Mouse (Mus musculus) MEL (cell line): Measurements from ENCODE around the gene Rpgrip1l. TPM values are rescaled to one million over a fixed set of nuclear protein-coding genes. Genes with fewer than 3 reads are reported as not detected.

Source experiments
- DNase-seq: peaks from one replicate; pipeline ENCODE4 v3.0.0; 2011; ENCODE audit warnings: low read depth, low spot score
- H3K27ac ChIP-seq: 2 replicates; pipeline ENCODE4 v1.5.1; 2012; ENCODE audit warnings: low read depth, mild to moderate bottlenecking, control low read depth, low read length, moderate library complexity; ENCODE audit not compliant: control insufficient read depth
- H3K27me3 ChIP-seq, 2 experiments: fragments of 150-350 bp in 1 of 2; sonication (generic) in 1 of 2; 2 replicates each; pipeline ENCODE4 v1.6.1; 2012; ENCODE audit warnings: low read length in 2 of 2, mild to moderate bottlenecking in 2 of 2, improper control_type of control experiment in 1 of 2, moderate library complexity in 1 of 2; ENCODE audit not compliant: insufficient read depth in 2 of 2, control insufficient read depth in 1 of 2
- H3K36me3 ChIP-seq, 2 experiments: 2 replicates each; pipeline ENCODE4 v1.6.1; 2012 to 2014; ENCODE audit warnings: low read length in 2 of 2, improper control_type of control experiment in 1 of 2, inconsistent platforms in 1 of 2, mild to moderate bottlenecking in 1 of 2; ENCODE audit not compliant: insufficient read depth in 2 of 2, control insufficient read depth in 1 of 2
- H3K4me1 ChIP-seq, 2 experiments: fragments of 150-350 bp in 1 of 2; sonication (generic) in 1 of 2; 2 replicates each; pipeline ENCODE4 v1.6.1; 2012; ENCODE audit warnings: low read length in 2 of 2, improper control_type of control experiment in 1 of 2, mild to moderate bottlenecking in 1 of 2; ENCODE audit not compliant: insufficient read depth in 2 of 2, control insufficient read depth in 1 of 2
- H3K4me3 ChIP-seq, 2 experiments: fragments of 150-350 bp in 1 of 2; sonication (generic) in 1 of 2; 2 replicates each; pipeline ENCODE4 v1.5.1; 2012; ENCODE audit warnings: low read depth in 2 of 2, low read length in 2 of 2, mild to moderate bottlenecking in 2 of 2, moderate library complexity in 2 of 2, control low read depth in 1 of 2, improper control_type of control experiment in 1 of 2; ENCODE audit not compliant: control insufficient read depth in 1 of 2, insufficient read depth in 1 of 2
- H3K79me2 ChIP-seq: 2 replicates; pipeline ENCODE4 v1.6.1; 2012; ENCODE audit warnings: mild to moderate bottlenecking, low read length, moderate library complexity; ENCODE audit not compliant: control insufficient read depth, poor library complexity, insufficient read depth
- H3K9ac ChIP-seq: 2 replicates; pipeline ENCODE4 v1.6.1; 2012; ENCODE audit warnings: low read depth, mild to moderate bottlenecking, control low read depth, low read length, moderate library complexity; ENCODE audit not compliant: control insufficient read depth, poor library complexity, severe bottlenecking
- H3K9me3 ChIP-seq: fragments of 150-350 bp; sonication (generic); replicated peaks from 2 replicates; pipeline ENCODE4 v1.6.1; 2012; ENCODE audit warnings: mild to moderate bottlenecking, low read length, improper control_type of control experiment, moderate library complexity; ENCODE audit not compliant: insufficient read depth
- BHLHE40 ChIP-seq: IDR thresholded peaks from 2 replicates; pipeline ENCODE4 v1.6.1; 2012; ENCODE audit warnings: low read depth, mild to moderate bottlenecking, inconsistent platforms, low read length, improper control_type of control experiment, borderline replicate concordance
- CHD1 ChIP-seq: IDR thresholded peaks from 2 replicates; pipeline ENCODE4 v1.6.1; 2012; ENCODE audit warnings: low read depth, mild to moderate bottlenecking, inconsistent platforms, low read length, improper control_type of control experiment
- CTCF ChIP-seq, 3 experiments: IDR thresholded peaks in 2 of 3; conservative IDR thresholded peaks in 1 of 3; 2 replicates each; pipeline ENCODE4 v1.5.1; 2011 to 2012; ENCODE audit warnings: low read length in 3 of 3, low read depth in 2 of 3, mild to moderate bottlenecking in 2 of 3, improper control_type of control experiment in 1 of 3, inconsistent platforms in 1 of 3, mixed read lengths in 1 of 3, moderate library complexity in 1 of 3; ENCODE audit not compliant: control insufficient read depth in 1 of 3, insufficient read depth in 1 of 3, poor library complexity in 1 of 3, severe bottlenecking in 1 of 3
- EP300 ChIP-seq, 2 experiments: IDR thresholded peaks; 2 replicates each; pipeline ENCODE4 v1.6.1; 2011; ENCODE audit warnings: improper control_type of control experiment in 2 of 2, low read length in 2 of 2, low read depth in 1 of 2, mild to moderate bottlenecking in 1 of 2
- GABPA ChIP-seq: IDR thresholded peaks from 2 replicates; pipeline ENCODE4 v1.6.1; 2012; ENCODE audit warnings: low read depth, mild to moderate bottlenecking, inconsistent platforms, low read length, improper control_type of control experiment, moderate library complexity
- GATA1 ChIP-seq: IDR thresholded peaks from 2 replicates; pipeline ENCODE4 v1.6.1; 2011; ENCODE audit warnings: low read depth, low read length, improper control_type of control experiment
- JUND ChIP-seq: IDR thresholded peaks from 2 replicates; pipeline ENCODE4 v1.6.1; 2011; ENCODE audit warnings: low read depth, mild to moderate bottlenecking, improper control_type of control experiment, low read length
- MAX ChIP-seq: IDR thresholded peaks from 2 replicates; pipeline ENCODE4 v1.6.1; 2011; ENCODE audit warnings: low read length, improper control_type of control experiment
- MAZ ChIP-seq: IDR thresholded peaks from 2 replicates; pipeline ENCODE4 v1.6.1; 2012; ENCODE audit warnings: low read depth, mild to moderate bottlenecking, inconsistent platforms, low read length, improper control_type of control experiment
- MYB ChIP-seq: IDR thresholded peaks from 2 replicates; pipeline ENCODE4 v1.6.1; 2011; ENCODE audit warnings: mild to moderate bottlenecking, low read depth, low read length, improper control_type of control experiment
- MYC ChIP-seq: IDR thresholded peaks from 2 replicates; pipeline ENCODE4 v1.6.1; 2011; ENCODE audit warnings: low read depth, mild to moderate bottlenecking, low read length, improper control_type of control experiment, moderate library complexity
- NELFE ChIP-seq: IDR thresholded peaks from 2 replicates; pipeline ENCODE4 v1.6.1; 2011; ENCODE audit warnings: low read depth, low read length, improper control_type of control experiment
- POLR2A ChIP-seq, 2 experiments: IDR thresholded peaks; 2 replicates each; pipeline ENCODE4 v1.6.1; 2011 to 2012; ENCODE audit warnings: low read length in 2 of 2, mild to moderate bottlenecking in 2 of 2, control low read depth in 1 of 2, improper control_type of control experiment in 1 of 2, low read depth in 1 of 2, moderate library complexity in 1 of 2; ENCODE audit not compliant: control insufficient read depth in 1 of 2, insufficient read depth in 1 of 2, poor library complexity in 1 of 2
- POLR2AphosphoS2 ChIP-seq: IDR thresholded peaks from 2 replicates; pipeline ENCODE4 v1.6.1; 2011; ENCODE audit warnings: low read length, improper control_type of control experiment
- POLR2AphosphoS5 ChIP-seq: IDR thresholded peaks from 2 replicates; pipeline ENCODE4 v1.6.1; 2012; ENCODE audit warnings: low read depth, borderline replicate concordance, mild to moderate bottlenecking, inconsistent platforms, low read length, moderate library complexity, mixed read lengths
- RCOR1 ChIP-seq: IDR thresholded peaks from 2 replicates; pipeline ENCODE4 v1.6.1; 2012; ENCODE audit warnings: low read depth, mild to moderate bottlenecking, inconsistent platforms, low read length, improper control_type of control experiment
- SMC3 ChIP-seq: IDR thresholded peaks from 2 replicates; pipeline ENCODE4 v1.6.1; 2011; ENCODE audit warnings: low read depth, low read length, improper control_type of control experiment
- TBP ChIP-seq: IDR thresholded peaks from 2 replicates; pipeline ENCODE4 v1.8.0; 2011; ENCODE audit warnings: low read depth, low read length, improper control_type of control experiment
- UBTF ChIP-seq: IDR thresholded peaks from 2 replicates; pipeline ENCODE4 v1.6.1; 2012; ENCODE audit warnings: low read depth, mild to moderate bottlenecking, inconsistent platforms, low read length, improper control_type of control experiment, moderate library complexity, borderline replicate concordance; ENCODE audit not compliant: insufficient read depth
- USF2 ChIP-seq, 2 experiments: IDR thresholded peaks; 2 replicates each; pipeline ENCODE4 v1.6.1; 2011 to 2012; ENCODE audit warnings: improper control_type of control experiment in 2 of 2, low read length in 2 of 2, borderline replicate concordance in 1 of 2, inconsistent platforms in 1 of 2, low read depth in 1 of 2, mild to moderate bottlenecking in 1 of 2; ENCODE audit not compliant: insufficient read depth in 1 of 2
- ZC3H11A ChIP-seq: IDR thresholded peaks from 2 replicates; pipeline ENCODE4 v1.6.1; 2012; ENCODE audit warnings: low read depth, mild to moderate bottlenecking, inconsistent platforms, low read length, improper control_type of control experiment
- polyA plus RNA-seq, 2 experiments: library from polyadenylated mRNA; stranded (reverse) in 1 of 2; unstranded in 1 of 2; fragments of >175 nt in 1 of 2; fragments of >200 nt in 1 of 2; gene quantifications; 2 replicates each; pipeline versions ENCODE4 v1.2.1 to v1.2.4; 2012; ENCODE audit warnings: low replicate concordance in 2 of 2, low read depth in 1 of 2; ENCODE audit not compliant: insufficient read length in 2 of 2, insufficient read depth in 1 of 2, missing spikeins in 1 of 2
- total RNA-seq: library from RNA; depleted of rRNA; stranded (reverse); fragments of 300-350 nt; gene quantifications from 2 replicates; pipeline ENCODE4 v1.2.3, GENCODE M21; 2012

Gene Rpgrip1l
- total and polyA plus RNA-seq, 3 experiments = 2.9 to 3.9 TPM; not detected in 1

DNA sequence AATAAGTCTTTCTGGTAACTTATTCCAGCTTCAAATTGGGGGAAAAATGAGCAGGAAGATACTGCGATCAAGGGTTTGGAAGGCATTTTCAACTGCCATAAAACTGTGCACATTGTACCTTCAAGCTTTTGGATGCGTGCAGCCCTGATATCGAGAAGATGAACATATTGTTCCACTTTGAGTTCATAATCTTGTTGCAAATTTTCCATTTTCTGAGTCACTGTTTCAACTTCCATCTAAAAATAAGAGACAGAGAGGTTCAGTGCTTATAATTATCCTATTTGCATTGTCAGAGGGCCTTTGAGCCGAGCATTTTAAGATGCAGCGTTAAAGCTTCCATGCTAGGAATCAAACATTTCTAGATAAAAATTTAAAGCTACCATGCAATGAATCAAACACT, 39.6 kb downstream of the Rpgrip1l start:
- Histone ChIP-seq H3K4me3 (no peak overlapping the region), H3K9ac (no peak overlapping the region), H3K4me1 (peaks cover 16 to 24% of the 10 kb centered on the region in 2 experiments), H3K9me3 (no peaks in the 10 kb centered on the region; the same call in 1 of the 2 replicates), H3K27me3 (no peaks in the 10 kb centered on the region), H3K36me3 (peaks cover 0 to 22% of the 10 kb centered on the region in 2 experiments; a peak in 2 of 4 replicates), H3K27ac (no peak overlapping the region), H3K79me2 (no peaks in the 10 kb centered on the region)
- DNase-seq = no peak
- TF ChIP-seq USF2 (IDR thresholded peaks at IDR 0.05; ENCODE audit: borderline replicate concordance in 1 of 2, insufficient read depth in 1 of 2, low read depth in 1 of 2, low read length in 2 of 2) (no peak), SMC3 (no peak), GATA1 (no peak), MAZ (no peak), GABPA (no peak), ZC3H11A (no peak), MYC (no peak), MAX (no peak), POLR2AphosphoS5 (no peak), EP300 (IDR thresholded peaks at IDR 0.05; ENCODE audit: low read depth in 1 of 2, low read length in 2 of 2) (no peak), CHD1 (no peak), POLR2AphosphoS2 (no peak), UBTF (no peak), CTCF (IDR thresholded peaks at IDR 0.05 in 2 of 3, conservative IDR thresholded peaks at IDR 0.05 in 1 of 3; ENCODE audit: control insufficient read depth in 1 of 3, insufficient read depth in 1 of 3, low read depth in 2 of 3, low read length in 3 of 3, poor library complexity in 1 of 3, severe bottlenecking in 1 of 3) (no peak), RCOR1 (no peak)

DNA sequence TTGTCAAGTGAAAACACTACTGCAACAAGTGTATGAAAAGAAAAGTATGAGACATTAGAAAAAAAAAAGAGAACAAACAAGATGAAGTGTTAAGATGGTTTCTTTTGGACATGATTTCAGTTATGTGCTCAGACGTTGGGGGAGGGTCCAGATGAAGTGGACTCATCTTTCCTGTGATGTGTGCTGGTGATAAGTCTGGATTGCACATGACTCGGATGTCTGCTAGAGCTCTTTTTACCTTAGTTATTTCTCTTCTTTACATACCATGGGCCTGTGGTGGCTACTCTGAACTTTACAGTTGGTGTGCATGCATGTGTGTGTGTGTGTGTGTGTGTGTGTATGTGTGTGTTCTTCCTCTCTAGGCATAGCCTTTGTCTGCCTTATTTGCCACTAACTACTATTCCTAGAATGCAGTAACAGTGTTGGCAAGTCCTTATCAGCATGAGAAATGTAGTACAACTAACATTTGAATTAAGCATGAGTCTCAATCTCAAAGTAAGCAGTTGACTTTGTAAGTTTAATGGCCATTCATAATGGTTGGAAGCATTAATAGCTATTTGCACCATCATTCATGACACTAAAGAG, 43.6 kb downstream of the Rpgrip1l start:
- Histone ChIP-seq H3K9me3 (no peaks in the 10 kb centered on the region), H3K27me3 (no peaks in the 10 kb centered on the region), H3K79me2 (no peaks in the 10 kb centered on the region), H3K4me1 (peaks cover 16 to 24% of the 10 kb centered on the region in 2 experiments), H3K36me3 (peaks cover 0 to 22% of the 10 kb centered on the region in 2 experiments; a peak in 2 of 4 replicates), H3K4me3 (no peak overlapping the region), H3K9ac (no peak overlapping the region), H3K27ac (peak overlapping the region; percentile 52; the same call in 1 of the 2 replicates)
- peak; percentile 53 for DNase-seq
- TF ChIP-seq ZC3H11A (no peak), JUND (no peak), MYB (0 out of 2 replicates have a peak, but pooled peaks have one; percentile 34), EP300 (IDR thresholded peaks at IDR 0.05; ENCODE audit: low read depth in 1 of 2, low read length in 2 of 2) (peak in 1 of 2 experiments; percentile 46; a peak in 2 of 4 replicates), NELFE (no peak), SMC3 (no peak), TBP (no peak), POLR2A (IDR thresholded peaks at IDR 0.05; ENCODE audit: control insufficient read depth in 1 of 2, insufficient read depth in 1 of 2, low read depth in 1 of 2, low read length in 2 of 2, poor library complexity in 1 of 2) (no peak), BHLHE40 (peak; percentile 62; the same call in 1 of the 2 replicates)
